Mouse (Mus musculus): ENCODE measurements around the gene Mfap4.

Mfap4 gene

GRCm38 (mm10) chr11:61484613-61485540, at the start of gene Mfap4:
Mfap4 (plus strand) TSS chr11:61485431.
- peak; percentile 74 for DNase-seq (ENCODE audit: low read depth, low spot score)

GRCm38 (mm10) chr11:61436298-61436697, 48.9 kb upstream of the Mfap4 start:
- DNase-seq (ENCODE audit: low read depth, low spot score): no peak

- no peak for DNase-seq (ENCODE audit: low read depth, low spot score)
Measured at GRCm38 (mm10) chr11:61439170-61439569, 46.1 kb upstream of the Mfap4 start.

- DNase-seq (ENCODE audit: low read depth, low spot score): no peak
Measured at GRCm38 (mm10) chr11:61440416-61440815, 44.8 kb upstream of the Mfap4 start.

GRCm38 (mm10) chr11:61441670-61442069, 43.6 kb upstream of the Mfap4 start:
- no peak for DNase-seq (ENCODE audit: low read depth, low spot score)

- DNase-seq (ENCODE audit: low read depth, low spot score): no peak
Measured at GRCm38 (mm10) chr11:61443807-61444206, 41.4 kb upstream of the Mfap4 start.

GRCm38 (mm10) chr11:61447296-61447695, 37.9 kb upstream of the Mfap4 start:
- no peak for DNase-seq (ENCODE audit: low read depth, low spot score)

GRCm38 (mm10) chr11:61448041-61448440, 37.2 kb upstream of the Mfap4 start:
- no peak for DNase-seq (ENCODE audit: low read depth, low spot score)

- no peak for DNase-seq (ENCODE audit: low read depth, low spot score)
Measured at GRCm38 (mm10) chr11:61448599-61449225, 36.5 kb upstream of the Mfap4 start.

GRCm38 (mm10) chr11:61449499-61450292, 35.5 kb upstream of the Mfap4 start:
- DNase-seq (ENCODE audit: low read depth, low spot score): no peak

- DNase-seq (ENCODE audit: low read depth, low spot score): no peak
Measured at GRCm38 (mm10) chr11:61464071-61464470, 21.2 kb upstream of the Mfap4 start.

- no peak for DNase-seq (ENCODE audit: low read depth, low spot score)
Measured at GRCm38 (mm10) chr11:61465422-61465821, 19.8 kb upstream of the Mfap4 start.

GRCm38 (mm10) chr11:61468534-61468933, 16.7 kb upstream of the Mfap4 start:
- DNase-seq (ENCODE audit: low read depth, low spot score): no peak

GRCm38 (mm10) chr11:61469317-61469917, 15.8 kb upstream of the Mfap4 start:
- DNase-seq (ENCODE audit: low read depth, low spot score): no peak

- no peak for DNase-seq (ENCODE audit: low read depth, low spot score)
Measured at GRCm38 (mm10) chr11:61470880-61471279, 14.4 kb upstream of the Mfap4 start.

- no peak for DNase-seq (ENCODE audit: low read depth, low spot score)
Measured at GRCm38 (mm10) chr11:61473630-61474029, 11.6 kb upstream of the Mfap4 start.

GRCm38 (mm10) chr11:61476786-61477382, 8.3 kb upstream of the Mfap4 start:
- DNase-seq (ENCODE audit: low read depth, low spot score): no peak

- DNase-seq (ENCODE audit: low read depth, low spot score): no peak
Measured at GRCm38 (mm10) chr11:61477566-61478508, 7.4 kb upstream of the Mfap4 start.

- DNase-seq (ENCODE audit: low read depth, low spot score): no peak
Measured at GRCm38 (mm10) chr11:61478788-61479187, 6.4 kb upstream of the Mfap4 start.
